Mouse (Mus musculus) right cerebral cortex, postnatal 36 days (tissue): ENCODE results near the gene Coro1b.

Experiments
- DNase-seq, 2 experiments: peaks; one replicate each; pipeline ENCODE4 v3.0.0; 2022; ENCODE audit warnings: low spot score in 2 of 2, mixed read lengths in 1 of 2

Gene Coro1b

DNA sequence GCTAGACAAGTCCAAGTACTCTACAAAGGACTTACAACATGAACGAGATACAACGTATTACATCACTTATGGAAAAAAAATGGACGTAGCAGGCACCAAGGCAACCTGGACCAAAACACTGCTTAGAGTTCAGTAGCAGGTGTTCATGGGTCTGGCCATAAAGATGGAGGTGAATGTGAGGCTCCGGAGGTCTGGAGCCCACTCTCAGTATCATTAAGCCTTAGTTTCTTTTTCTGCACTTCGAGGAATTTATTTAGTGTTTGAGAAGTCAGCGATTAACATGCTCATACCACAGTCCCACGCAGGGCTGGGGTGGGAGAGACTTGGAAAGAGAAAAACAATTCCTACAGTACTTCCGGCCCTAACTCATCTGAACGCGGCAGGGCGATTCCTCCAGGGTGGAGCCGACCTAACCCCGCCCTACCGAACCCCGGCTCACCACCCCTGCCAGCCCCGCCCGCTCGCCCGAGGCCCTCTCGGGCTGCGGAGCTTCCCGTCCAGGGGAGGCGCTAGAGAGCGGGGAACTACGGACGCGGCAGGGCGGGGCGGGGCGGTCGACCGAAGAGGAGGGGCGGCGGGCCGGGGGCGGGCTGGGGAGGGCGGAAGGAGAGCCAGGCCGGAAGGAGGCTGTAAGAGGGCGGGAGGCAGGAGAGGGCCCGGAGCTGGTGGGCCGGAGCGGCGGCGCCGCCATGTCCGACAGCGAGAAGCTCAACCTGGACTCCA is 43.3 kb downstream of the Coro1b start, which contains the start of gene Ppp1ca:
Gene Ppp1ca, plus strand, starts transcription at position 538 of the 723 bp plus-strand sequence.
- peak; percentile 84 to 86 for DNase-seq

DNA sequence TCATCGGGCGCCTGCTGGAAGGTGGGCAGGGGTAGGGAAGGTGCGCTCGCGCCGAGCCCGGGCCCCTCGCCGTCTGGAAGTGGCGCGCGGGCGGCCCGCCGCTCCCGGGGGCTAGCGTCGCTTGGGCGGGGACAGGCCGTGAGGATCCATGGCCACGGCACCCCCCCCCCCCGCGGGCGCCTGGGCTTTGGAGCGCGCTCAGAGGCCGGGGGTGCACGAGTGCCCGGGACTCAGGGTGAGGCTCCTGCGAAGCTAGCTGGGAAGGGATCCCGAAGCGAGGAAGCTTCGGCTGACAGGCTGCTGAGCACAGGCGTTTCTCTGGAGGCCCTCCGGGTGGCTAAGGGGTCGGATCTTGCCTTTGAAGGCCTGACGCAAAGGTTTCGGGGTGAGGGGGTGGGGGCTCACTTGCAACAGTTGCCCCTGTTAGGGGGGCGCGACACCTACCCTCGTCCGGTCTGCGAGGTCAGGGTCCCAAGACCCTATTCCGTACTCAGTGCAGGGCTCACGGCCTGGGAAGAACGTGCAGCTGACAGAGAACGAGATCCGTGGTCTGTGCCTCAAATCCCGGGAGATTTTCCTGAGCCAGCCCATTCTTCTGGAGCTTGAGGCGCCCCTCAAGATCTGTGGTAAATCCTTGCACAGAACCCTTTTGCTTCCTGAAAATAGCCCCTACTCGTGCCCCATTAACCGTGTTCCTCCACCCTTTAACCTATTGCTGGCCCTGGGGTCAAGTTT is 44.0 kb downstream of the Coro1b start:
- no peak for DNase-seq

DNA sequence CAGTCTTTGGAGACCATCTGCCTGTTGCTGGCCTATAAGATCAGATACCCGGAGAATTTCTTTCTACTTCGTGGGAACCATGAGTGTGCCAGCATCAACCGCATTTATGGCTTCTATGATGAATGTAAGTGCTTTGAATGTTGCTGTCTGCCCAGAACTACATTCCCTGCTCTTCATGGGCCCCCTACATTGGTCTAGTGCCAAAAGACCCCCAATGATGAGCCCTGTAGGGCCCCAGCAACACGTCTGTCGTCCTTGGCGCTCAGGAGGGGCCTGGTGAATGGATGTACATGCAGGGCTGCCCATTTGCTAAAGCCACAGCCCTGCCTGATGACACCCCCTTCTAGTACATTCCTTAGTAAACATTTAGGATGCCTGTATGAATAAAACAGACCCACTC is 44.7 kb downstream of the Coro1b start:
- DNase-seq, result no peak

DNA sequence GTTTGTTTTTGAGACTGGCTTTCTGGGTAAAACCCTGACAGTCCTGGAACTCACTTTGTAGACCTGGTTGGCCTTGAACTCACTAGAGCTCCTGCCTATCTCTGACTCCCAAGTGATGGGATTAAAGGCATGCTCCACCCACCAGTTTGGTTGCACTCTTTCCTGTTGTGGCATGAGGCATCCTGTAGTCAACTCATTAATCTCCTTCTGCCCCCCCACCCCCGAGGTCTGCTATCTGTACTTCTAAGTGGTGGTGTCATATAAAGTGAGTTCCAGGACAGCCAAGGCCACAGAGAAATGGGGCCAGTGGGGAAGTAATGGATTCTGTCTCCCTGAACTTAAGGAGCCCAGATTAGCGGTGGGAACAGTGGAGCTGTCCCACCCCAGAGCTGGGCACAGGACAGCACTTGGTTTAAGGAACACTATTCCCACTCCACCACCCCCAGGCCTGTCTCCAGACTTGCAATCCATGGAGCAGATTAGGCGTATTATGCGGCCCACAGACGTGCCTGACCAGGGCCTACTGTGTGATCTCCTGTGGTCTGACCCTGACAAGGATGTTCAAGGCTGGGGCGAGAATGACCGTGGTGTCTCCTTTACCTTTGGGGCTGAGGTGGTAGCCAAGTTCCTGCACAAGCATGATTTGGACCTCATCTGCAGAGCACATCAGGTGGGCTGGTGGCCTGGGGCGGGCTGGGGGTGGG is 45.8 kb downstream of the Coro1b start:
- no peak for DNase-seq

DNA sequence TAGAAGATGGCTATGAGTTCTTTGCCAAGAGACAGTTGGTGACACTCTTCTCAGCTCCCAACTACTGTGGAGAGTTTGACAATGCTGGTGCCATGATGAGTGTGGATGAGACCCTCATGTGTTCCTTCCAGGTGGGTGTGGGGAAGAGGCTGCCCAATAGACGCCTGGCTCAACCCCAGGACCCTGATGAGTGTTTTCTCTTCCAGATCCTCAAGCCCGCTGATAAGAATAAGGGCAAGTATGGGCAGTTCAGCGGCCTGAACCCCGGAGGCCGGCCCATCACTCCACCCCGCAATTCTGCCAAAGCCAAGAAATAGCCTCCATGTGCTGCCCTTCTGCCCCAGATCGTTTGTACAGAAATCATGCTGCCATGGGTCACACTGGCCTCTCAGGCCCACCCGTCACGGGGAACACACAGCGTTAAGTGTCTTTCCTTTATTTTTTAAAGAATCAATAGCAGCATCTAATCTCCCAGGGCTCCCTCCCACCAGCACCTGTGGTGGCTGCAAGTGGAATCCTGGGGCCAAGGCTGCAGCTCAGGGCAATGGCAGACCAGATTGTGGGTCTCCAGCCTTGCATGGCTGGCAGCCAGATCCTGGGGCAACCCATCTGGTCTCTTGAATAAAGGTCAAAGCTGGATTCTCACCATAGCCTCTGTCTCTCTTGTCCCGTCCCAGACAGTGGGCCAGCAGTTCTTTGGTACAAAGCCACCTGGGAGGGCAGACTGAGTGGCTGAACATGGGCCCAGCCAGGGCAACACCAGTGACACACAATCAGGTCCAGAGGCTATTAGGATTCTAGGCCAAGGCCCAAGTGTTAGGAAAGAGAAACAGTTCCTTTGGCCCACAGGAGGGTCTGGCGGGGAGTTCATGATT is 46.6 kb downstream of the Coro1b start:
- no peak for DNase-seq

DNA sequence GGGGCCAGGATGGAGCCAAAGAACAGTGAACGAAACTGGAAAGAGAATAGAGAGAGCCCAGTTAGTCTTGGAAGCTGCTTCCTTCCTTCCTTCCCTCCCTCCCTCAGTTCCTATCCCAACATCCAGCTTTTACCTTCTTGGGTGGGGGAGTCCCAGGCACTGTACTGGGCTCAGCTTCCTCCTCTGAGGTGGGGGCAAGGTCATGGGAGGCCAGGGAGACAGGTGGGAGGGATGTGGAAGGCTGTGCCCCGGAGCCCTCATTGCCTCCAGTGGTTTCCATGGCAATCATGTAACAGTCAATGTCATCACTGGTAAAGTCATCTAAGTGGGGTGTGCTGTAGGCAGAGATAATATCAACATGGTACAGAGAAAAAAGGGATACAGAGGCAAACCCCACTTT is 47.6 kb downstream of the Coro1b start:
- no peak for DNase-seq

DNA sequence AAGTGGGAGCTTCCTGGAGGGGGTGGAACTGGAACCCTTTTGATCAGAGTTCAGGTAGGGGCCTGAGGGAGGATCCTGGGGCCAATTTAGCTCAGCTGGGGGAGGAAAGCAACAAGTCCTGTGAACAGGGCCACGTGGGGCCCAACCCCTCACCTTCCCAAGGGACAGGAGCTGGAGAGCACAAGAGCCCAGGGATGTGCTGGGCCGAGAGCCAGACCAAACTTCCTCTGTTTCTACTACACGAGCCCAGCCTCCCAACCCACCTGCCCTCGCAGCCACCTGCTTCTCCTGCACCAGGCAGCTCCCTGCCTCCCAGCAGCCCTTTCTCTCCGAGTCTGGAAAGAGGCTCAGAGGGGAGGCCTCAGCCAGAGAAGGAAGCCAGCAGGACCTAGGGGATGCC is 48.1 kb downstream of the Coro1b start:
- DNase-seq, result no peak

DNA sequence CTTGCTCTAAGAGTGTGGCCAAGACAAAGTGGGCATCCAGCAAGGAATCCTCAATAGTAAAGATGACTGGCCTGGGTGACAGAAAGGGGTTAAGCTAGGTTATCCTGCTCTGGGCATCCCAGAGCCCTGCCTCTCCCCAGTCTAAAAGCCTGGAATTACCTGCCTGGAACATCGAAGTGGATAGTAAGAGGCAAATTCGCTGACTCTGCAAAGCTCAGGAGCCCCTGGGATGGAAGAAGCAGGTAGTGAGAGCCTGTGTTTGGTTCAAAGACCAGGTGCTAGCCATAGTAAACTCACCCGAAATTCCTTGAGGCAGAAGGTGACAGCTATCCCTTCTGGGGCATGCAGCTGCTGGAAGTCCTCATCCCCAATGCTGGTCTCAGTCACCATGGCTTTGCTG is 48.8 kb downstream of the Coro1b start:
- no peak for DNase-seq

DNA sequence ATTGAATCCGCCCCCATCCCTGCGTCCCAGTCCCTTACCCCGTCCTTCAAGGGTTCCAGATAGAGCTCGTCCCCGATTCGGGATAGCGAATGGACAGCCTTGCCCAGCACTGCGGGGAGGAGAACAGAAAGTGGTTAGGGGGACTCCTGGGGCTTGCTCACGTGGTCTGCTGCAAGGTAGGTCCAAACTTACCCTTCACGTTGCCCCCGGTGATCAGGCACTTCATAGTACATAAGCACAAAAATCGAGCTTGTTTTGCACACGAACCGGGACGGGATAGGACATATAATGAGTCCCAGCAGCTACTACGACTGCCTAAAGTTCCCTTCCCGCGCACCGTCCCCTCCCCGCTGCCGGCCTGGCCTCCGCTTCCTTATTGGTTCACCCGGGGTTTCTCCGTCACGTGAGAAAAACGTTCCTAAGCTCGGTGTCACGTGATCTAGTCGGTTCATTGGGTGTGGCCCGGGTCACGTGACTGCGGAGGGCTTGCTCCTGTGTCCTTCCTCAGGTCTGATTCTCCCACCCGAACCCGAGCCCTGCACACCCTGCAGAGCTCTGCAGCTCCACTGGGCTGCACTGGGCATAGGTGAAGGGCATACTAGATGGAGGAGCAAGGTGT is 53.0 kb downstream of the Coro1b start, which contains the start of gene Rad9a:
Gene Rad9a, minus strand, starts transcription at position 372 of the 619 bp plus-strand sequence.
- peak; percentile 95 to 96 for DNase-seq

DNA sequence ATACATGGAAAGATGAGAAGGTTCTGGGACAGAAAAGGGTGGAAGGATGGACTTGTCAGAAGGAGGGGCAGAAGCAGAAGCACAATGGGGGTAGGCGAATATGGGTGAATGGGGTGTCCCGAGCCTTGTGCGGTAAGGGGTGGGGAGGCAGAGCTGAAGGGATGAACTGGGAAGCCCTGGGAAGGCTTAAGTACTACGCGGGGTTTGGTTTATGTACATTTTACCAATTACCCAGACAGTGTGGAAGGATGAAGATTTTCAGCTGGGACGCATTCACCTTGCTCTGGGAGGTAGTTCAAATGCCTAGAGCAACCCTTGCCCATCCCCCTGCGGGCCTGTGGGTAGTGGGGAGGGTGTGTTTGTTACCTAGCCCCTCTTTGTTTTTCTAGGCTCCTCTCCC is 53.7 kb downstream of the Coro1b start:
- no peak for DNase-seq

DNA sequence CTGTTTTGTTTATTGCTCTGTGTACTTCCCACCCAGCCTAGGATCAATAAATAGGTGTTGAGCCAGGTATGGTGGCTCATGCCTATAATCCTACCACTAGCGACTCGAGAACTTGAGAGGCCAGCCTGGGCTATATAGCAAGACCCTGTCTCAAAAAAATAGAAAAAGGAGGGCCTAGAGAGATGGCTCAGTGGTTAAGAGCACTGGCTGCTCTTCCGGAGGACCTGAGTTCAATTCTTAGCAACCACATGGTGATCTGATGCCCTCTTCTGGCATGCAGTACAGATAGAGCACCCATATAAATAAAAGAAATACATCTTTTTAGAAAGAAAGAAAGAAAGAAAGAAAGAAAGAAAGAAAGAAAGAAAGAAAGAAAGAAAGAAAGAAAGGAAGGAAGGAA is 54.7 kb downstream of the Coro1b start:
- no peak for DNase-seq
